Mouse (Mus musculus): ENCODE measurements around the gene Rbm5. TPM values are rescaled to one million over a fixed set of nuclear protein-coding genes. Genes with fewer than 3 reads are reported as not detected.

Gene Rbm5
- polyA plus RNA-seq, 1 experiment from 2014 or later: 118 TPM

DNA sequence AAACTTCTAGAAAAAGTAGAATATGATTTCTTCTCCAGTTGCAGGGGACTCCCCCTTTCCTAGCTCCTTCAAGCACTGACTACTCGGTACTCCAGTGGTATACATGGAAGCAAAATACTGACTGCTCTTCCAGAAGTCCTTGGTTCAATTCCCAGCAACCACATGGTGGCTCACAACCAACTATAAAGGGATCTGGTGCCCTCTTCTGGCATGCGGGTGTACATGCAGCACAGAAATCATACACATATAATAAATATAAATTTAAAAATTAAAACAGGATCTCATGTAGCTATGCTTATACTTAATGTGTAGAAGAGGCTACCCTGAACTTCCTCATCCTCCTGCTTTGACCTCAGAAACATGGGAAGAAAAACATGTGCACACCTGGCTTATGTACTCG, 24.1 kb downstream of the Rbm5 start:
- no peak overlapping the region for H3K4me2 ChIP-seq (ENCODE audit: low read length)
- H3K27ac ChIP-seq (replicated peaks in 1 of 2; ENCODE audit: control insufficient read depth in 1 of 2, insufficient read depth in 1 of 2, low read depth in 2 of 2, low read length in 2 of 2): no peak overlapping the region
- peaks cover 5% of the 10 kb centered on the region for H3K9me3 ChIP-seq (ENCODE audit: control insufficient read depth, low read length)
- WGBS: 93% methylated on average over 3 of the region's 3 CpGs
- ATAC-seq (ENCODE audit: insufficient number of reproducible peaks, insufficient read depth, low FRiP score, low read depth): no peak
- no peak overlapping the region for H3K9ac ChIP-seq (ENCODE audit: low read length)
- H3K36me3 ChIP-seq (ENCODE audit: control insufficient read depth, insufficient read depth, low read length): peaks cover 98% of the 10 kb centered on the region
- no peaks in the 10 kb centered on the region for H3K4me1 ChIP-seq (ENCODE audit: control insufficient read depth in 2 of 2, insufficient read depth in 2 of 2, low read length in 2 of 2)
- no peaks in the 10 kb centered on the region for H3K27me3 ChIP-seq (ENCODE audit: control insufficient read depth, insufficient read depth, low read length)
- no peak overlapping the region for H3K4me3 ChIP-seq (ENCODE audit: control insufficient read depth in 1 of 2, insufficient read depth in 1 of 2, low read depth in 1 of 2, low read length in 2 of 2)

DNA sequence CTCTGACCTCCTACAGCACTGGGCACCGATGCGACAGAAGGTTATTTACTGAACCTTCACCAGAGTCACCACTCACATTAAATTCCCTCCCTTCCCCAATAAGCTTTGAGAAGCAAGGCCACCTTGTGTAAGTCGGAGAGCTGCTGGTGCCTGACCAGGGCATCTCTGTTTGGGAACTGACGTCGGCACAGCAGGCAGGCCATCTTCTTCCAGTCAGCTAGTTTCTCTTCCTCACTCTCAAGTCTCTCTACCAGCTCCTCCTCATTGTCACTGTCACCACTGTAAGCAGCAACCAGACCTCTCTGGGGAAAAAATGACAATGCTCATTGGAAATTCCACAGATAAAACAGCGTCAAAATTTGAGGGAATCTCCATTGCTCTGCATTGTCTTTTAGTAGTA, 26.7 kb downstream of the Rbm5 start:
- 89% methylated on average over 6 of the region's 6 CpGs for WGBS
- no peak overlapping the region for H3K4me2 ChIP-seq (ENCODE audit: low read length)
- no peak overlapping the region for H3K4me3 ChIP-seq (ENCODE audit: control insufficient read depth in 1 of 2, insufficient read depth in 1 of 2, low read depth in 1 of 2, low read length in 2 of 2)
- H3K27me3 ChIP-seq (ENCODE audit: control insufficient read depth, insufficient read depth, low read length): no peaks in the 10 kb centered on the region
- no peaks in the 10 kb centered on the region for H3K4me1 ChIP-seq (ENCODE audit: control insufficient read depth in 2 of 2, insufficient read depth in 2 of 2, low read length in 2 of 2)
- ATAC-seq (ENCODE audit: insufficient number of reproducible peaks, insufficient read depth, low FRiP score, low read depth): no peak
- H3K36me3 ChIP-seq (ENCODE audit: control insufficient read depth, insufficient read depth, low read length): peaks cover 98% of the 10 kb centered on the region
- H3K27ac ChIP-seq (replicated peaks in 1 of 2; ENCODE audit: control insufficient read depth in 1 of 2, insufficient read depth in 1 of 2, low read depth in 2 of 2, low read length in 2 of 2): no peak overlapping the region
- peaks cover 5% of the 10 kb centered on the region for H3K9me3 ChIP-seq (ENCODE audit: control insufficient read depth, low read length)
- no peak overlapping the region for H3K9ac ChIP-seq (ENCODE audit: low read length)

DNA sequence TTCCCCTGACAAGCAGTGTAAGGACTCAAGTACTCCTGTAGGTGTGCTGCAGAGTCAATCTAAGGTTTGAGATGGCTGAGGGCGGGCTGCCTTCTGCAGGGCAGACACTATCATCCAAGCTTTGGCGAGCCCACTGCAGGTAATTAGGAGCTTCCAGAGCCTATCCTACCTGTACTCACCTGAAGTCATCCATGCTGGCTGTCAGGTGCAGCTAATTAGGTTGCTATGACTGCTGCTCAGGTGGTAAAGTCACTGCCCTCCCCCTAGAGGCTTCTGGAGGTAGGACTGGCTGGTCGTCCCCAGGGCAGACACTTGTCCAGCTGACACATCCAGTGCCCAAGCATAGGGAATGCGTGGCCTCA, 32.0 kb downstream of the Rbm5 start:
- peaks cover 28% of the 10 kb centered on the region for H3K27me3 ChIP-seq (ENCODE audit: control insufficient read depth, insufficient read depth, low read length)
- 55% methylated on average over 4 of the region's 4 CpGs for WGBS
- H3K4me3 ChIP-seq (ENCODE audit: control insufficient read depth in 1 of 2, insufficient read depth in 1 of 2, low read depth in 1 of 2, low read length in 2 of 2): no peak overlapping the region
- peaks cover 57% of the 10 kb centered on the region for H3K36me3 ChIP-seq (ENCODE audit: control insufficient read depth, insufficient read depth, low read length)
- no peak; the same call in 1 of the 2 replicates for ATAC-seq (ENCODE audit: insufficient number of reproducible peaks, insufficient read depth, low FRiP score, low read depth)
- H3K27ac ChIP-seq (replicated peaks in 1 of 2; ENCODE audit: control insufficient read depth in 1 of 2, insufficient read depth in 1 of 2, low read depth in 2 of 2, low read length in 2 of 2): no peak overlapping the region
- no peak overlapping the region for H3K9ac ChIP-seq (ENCODE audit: low read length)
- no peaks in the 10 kb centered on the region for H3K9me3 ChIP-seq (ENCODE audit: control insufficient read depth, low read length)
- no peak overlapping the region for H3K4me2 ChIP-seq (ENCODE audit: low read length)
- H3K4me1 ChIP-seq (ENCODE audit: control insufficient read depth in 2 of 2, insufficient read depth in 2 of 2, low read length in 2 of 2): peaks cover 5 to 14% of the 10 kb centered on the region in 2 experiments; a peak in 3 of 4 replicates

DNA sequence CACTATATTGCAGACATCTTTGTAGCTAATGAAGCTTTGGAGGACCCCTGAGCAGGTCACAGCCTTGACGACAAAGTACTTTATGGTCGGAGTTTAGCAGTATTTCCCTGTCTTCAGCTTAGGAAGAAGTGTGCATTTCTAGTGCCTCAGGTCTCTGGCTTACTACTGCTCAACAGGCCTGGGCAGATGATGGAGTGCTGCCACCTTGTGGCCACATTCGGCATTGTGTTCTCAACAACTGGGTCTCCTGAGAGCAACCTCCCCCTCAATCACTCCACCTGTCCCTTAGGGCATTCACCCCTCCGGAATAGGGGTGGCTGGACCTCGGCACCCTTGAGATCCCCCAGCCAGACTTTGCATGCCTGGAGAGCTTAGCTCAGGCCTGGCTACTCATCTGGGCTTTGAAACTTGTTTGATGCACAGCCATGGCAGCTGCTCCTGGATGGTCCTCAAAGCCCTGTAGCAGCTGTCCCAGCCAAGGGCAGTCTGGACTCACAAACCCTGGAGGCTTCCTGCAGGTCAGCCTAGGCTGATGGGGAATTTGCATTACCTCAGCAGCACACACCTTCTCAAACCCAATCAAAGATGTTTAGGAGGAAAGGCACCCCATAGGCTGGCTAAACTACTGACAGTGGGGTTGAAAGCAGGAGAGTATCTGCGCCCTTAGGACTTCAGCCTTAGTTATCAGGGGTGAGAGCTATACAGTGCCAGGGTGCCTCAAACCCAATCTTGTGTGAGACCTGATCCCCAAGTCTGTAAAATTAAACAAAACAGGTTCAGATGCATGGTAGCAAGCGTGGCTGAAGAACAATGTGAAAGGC, 32.6 kb downstream of the Rbm5 start:
- Histone ChIP-seq H3K36me3 (ENCODE audit: control insufficient read depth, insufficient read depth, low read length) (peaks cover 51% of the 10 kb centered on the region), H3K27me3 (ENCODE audit: control insufficient read depth, insufficient read depth, low read length) (peaks cover 28% of the 10 kb centered on the region), H3K4me1 (ENCODE audit: control insufficient read depth in 2 of 2, insufficient read depth in 2 of 2, low read length in 2 of 2) (peaks cover 5 to 14% of the 10 kb centered on the region in 2 experiments; a peak in 3 of 4 replicates), H3K4me2 (ENCODE audit: low read length) (no peak overlapping the region), H3K4me3 (ENCODE audit: control insufficient read depth in 1 of 2, insufficient read depth in 1 of 2, low read depth in 1 of 2, low read length in 2 of 2) (no peak overlapping the region), H3K9me3 (ENCODE audit: control insufficient read depth, low read length) (no peaks in the 10 kb centered on the region), H3K9ac (ENCODE audit: low read length) (no peak overlapping the region), H3K27ac (replicated peaks in 1 of 2; ENCODE audit: control insufficient read depth in 1 of 2, insufficient read depth in 1 of 2, low read depth in 2 of 2, low read length in 2 of 2) (no peak overlapping the region)
- 23% methylated on average over 7 of the region's 7 CpGs for WGBS
- ATAC-seq (ENCODE audit: insufficient number of reproducible peaks, insufficient read depth, low FRiP score, low read depth): peak; percentile 51

DNA sequence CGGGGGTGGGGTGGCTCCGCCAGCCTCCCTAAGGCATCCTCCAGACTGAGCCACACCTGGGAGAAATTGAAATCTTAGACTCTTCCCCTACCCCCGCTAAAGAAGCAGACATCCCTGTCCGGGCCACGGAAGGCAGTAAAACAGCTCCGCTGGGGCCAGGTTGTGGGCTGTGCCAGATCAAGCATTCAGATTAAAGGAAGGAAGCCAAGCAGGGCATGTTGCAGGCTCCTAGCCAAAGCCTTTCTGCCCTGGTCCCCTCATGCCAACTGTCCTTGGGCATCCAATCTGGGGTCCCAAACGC, 34.7 kb downstream of the Rbm5 start:
- no peak for ATAC-seq (ENCODE audit: insufficient number of reproducible peaks, insufficient read depth, low FRiP score, low read depth)
- WGBS: 1% methylated on average over 7 of the region's 7 CpGs
- Histone ChIP-seq H3K4me2 (ENCODE audit: low read length) (no peak overlapping the region), H3K9ac (ENCODE audit: low read length) (no peak overlapping the region), H3K4me3 (ENCODE audit: control insufficient read depth in 1 of 2, insufficient read depth in 1 of 2, low read depth in 1 of 2, low read length in 2 of 2) (no peak overlapping the region), H3K36me3 (ENCODE audit: control insufficient read depth, insufficient read depth, low read length) (peaks cover 30% of the 10 kb centered on the region), H3K27ac (replicated peaks in 1 of 2; ENCODE audit: control insufficient read depth in 1 of 2, insufficient read depth in 1 of 2, low read depth in 2 of 2, low read length in 2 of 2) (no peak overlapping the region), H3K27me3 (ENCODE audit: control insufficient read depth, insufficient read depth, low read length) (peaks cover 28% of the 10 kb centered on the region), H3K9me3 (ENCODE audit: control insufficient read depth, low read length) (no peaks in the 10 kb centered on the region), H3K4me1 (ENCODE audit: control insufficient read depth in 2 of 2, insufficient read depth in 2 of 2, low read length in 2 of 2) (peaks cover 5 to 14% of the 10 kb centered on the region in 2 experiments; a peak in 3 of 4 replicates)

DNA sequence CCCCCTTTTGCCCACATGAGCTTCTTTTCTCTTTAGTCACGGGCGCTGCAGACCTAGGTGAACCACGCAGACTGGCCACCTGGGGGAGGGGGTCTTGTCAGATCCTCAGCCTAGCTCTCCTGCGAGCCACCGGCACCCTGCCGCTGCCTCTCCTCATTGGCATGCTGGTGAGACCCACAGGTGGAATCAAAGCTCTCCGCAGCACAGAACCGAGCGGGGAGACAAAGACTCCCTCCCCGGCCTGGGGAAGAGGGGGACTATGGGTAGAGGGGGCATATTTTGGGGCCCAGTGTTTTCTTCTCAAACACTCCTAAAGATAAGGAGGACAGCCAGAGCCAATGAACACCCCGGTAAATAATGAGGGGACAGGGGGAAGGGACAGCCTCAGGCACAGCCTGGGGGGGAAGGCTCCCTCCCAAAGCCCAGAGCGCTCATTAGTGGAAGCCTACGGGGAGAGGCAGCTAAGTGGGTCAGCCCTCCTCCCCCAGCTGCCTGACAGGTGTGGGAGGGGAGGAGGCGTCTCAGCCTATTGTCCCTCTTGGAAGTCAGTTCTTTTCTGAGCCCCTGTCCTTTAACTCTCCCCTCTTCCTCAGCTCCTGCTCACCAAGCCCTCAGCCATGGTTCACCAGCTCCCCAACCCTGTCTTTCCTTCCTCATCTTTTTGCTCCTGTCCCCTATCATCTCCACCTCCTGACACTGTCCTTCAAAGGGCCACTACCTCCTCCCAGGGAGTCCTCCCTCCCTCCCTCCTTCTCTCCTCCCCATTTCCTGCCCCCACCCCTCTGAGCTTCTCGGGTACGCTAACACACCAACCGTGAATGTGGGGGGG, 35.2 kb downstream of the Rbm5 start:
- H3K4me2 ChIP-seq (ENCODE audit: low read length): no peak overlapping the region
- ATAC-seq (ENCODE audit: insufficient number of reproducible peaks, insufficient read depth, low FRiP score, low read depth): no peak
- H3K27me3 ChIP-seq (ENCODE audit: control insufficient read depth, insufficient read depth, low read length): peaks cover 28% of the 10 kb centered on the region
- no peak overlapping the region for H3K9ac ChIP-seq (ENCODE audit: low read length)
- peaks cover 25% of the 10 kb centered on the region for H3K36me3 ChIP-seq (ENCODE audit: control insufficient read depth, insufficient read depth, low read length)
- no peak overlapping the region for H3K27ac ChIP-seq (replicated peaks in 1 of 2; ENCODE audit: control insufficient read depth in 1 of 2, insufficient read depth in 1 of 2, low read depth in 2 of 2, low read length in 2 of 2)
- no peak overlapping the region for H3K4me3 ChIP-seq (ENCODE audit: control insufficient read depth in 1 of 2, insufficient read depth in 1 of 2, low read depth in 1 of 2, low read length in 2 of 2)
- WGBS: 9% methylated on average over 16 of the region's 17 CpGs
- H3K9me3 ChIP-seq (ENCODE audit: control insufficient read depth, low read length): no peaks in the 10 kb centered on the region
- peaks cover 5 to 14% of the 10 kb centered on the region in 2 experiments; a peak in 3 of 4 replicates for H3K4me1 ChIP-seq (ENCODE audit: control insufficient read depth in 2 of 2, insufficient read depth in 2 of 2, low read length in 2 of 2)

DNA sequence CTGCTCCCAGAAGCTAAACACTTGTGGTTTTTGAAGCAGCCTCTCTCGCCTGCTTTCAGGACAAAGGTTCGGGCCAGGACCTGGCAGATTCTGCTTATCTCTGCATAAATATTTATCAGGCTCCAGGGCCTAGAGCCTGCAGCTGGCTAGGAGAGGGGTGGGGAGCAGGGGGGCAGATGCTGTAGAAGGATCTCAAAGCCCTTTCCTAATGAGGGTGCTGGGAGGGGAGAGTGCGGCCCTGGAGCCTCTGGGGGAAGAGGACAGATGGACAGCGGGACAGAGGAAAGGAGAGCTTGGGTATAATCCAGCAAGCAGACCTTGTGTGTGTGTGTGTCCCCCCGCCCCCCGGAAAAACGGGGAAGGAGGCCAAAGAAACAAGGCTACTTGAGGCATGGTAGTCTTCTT, 36.2 kb downstream of the Rbm5 start:
- no peak for ATAC-seq (ENCODE audit: insufficient number of reproducible peaks, insufficient read depth, low FRiP score, low read depth)
- Histone ChIP-seq H3K9ac (ENCODE audit: low read length) (no peak overlapping the region), H3K27ac (replicated peaks in 1 of 2; ENCODE audit: control insufficient read depth in 1 of 2, insufficient read depth in 1 of 2, low read depth in 2 of 2, low read length in 2 of 2) (no peak overlapping the region), H3K27me3 (ENCODE audit: control insufficient read depth, insufficient read depth, low read length) (peaks cover 28% of the 10 kb centered on the region), H3K4me1 (ENCODE audit: control insufficient read depth in 2 of 2, insufficient read depth in 2 of 2, low read length in 2 of 2) (peaks cover 5 to 14% of the 10 kb centered on the region in 2 experiments; a peak in 3 of 4 replicates), H3K9me3 (ENCODE audit: control insufficient read depth, low read length) (no peaks in the 10 kb centered on the region), H3K4me3 (ENCODE audit: control insufficient read depth in 1 of 2, insufficient read depth in 1 of 2, low read depth in 1 of 2, low read length in 2 of 2) (no peak overlapping the region), H3K36me3 (ENCODE audit: control insufficient read depth, insufficient read depth, low read length) (peaks cover 15% of the 10 kb centered on the region), H3K4me2 (ENCODE audit: low read length) (no peak overlapping the region)
- 22% methylated on average over 7 of the region's 7 CpGs for WGBS

Data from heart, embryonic 14.5 days (tissue).